In genomic region chr11:35355811-35356210, GRCm38 (mm10) we compare ENCODE assay signal across 21 mouse cellular contexts.
A peak's percentile ranks its signal among the peaks of the same experiment; 100 is the strongest.
DNase-seq lines count a peak whose midpoint lies in the region.
"Had no signal": no experiment of that assay in that cellular context is flagged by ENCODE, and none has a peak within 500 bp of the region (broad histone marks: within the 10 kb centered on the region; RNA-seq: fewer than 3 reads in every experiment).

No protein-coding gene starts in this region.

- DNase-seq in adrenal gland, postnatal 10 days: peak; percentile 25
- no peak for DNase-seq in adrenal gland, adult 18-20 months (ENCODE audit: low spot score in 2 of 2)
- peak; percentile 31 for DNase-seq in Muller cell, postnatal 12 days (ENCODE audit: inconsistent ontology term)
- DNase-seq in embryonic facial prominence, embryonic 10.5 days (ENCODE audit: low spot score): peak; percentile 49
- no peak for DNase-seq in limb, embryonic 10.5 days (ENCODE audit: low spot score)
- no peak for DNase-seq in urinary bladder, postnatal 4 days (ENCODE audit: low spot score in 2 of 2)
- DNase-seq in left cerebral cortex, adult 8-10 months (ENCODE audit: low spot score in 2 of 2): no peak
- no peak for DNase-seq in heart, adult 11 months
- DNase-seq: cerebellum, adult 9-10 months; gastrocnemius, postnatal 36 days; layer of hippocampus, postnatal 36 days; lung, postnatal 14 days; midbrain, embryonic 14.5 days; right cerebral cortex, postnatal 25 days; thymus, adult 18-20 months; thymus, postnatal 4 days had no signal

- H3K36me3 ChIP-seq in embryonic facial prominence, embryonic 10.5 days (replicated peaks): no peaks in the 10 kb centered on the region
- H3K36me3 ChIP-seq in limb, embryonic 10.5 days: peaks cover 21% of the 10 kb centered on the region
- H3K36me3 ChIP-seq: hindbrain, embryonic 12.5 days; kidney, embryonic 15.5 days had no signal

- H3K27ac ChIP-seq in embryonic facial prominence, embryonic 10.5 days (replicated peaks): peak overlapping the region; percentile 67
- H3K27ac ChIP-seq in limb, embryonic 10.5 days: peak overlapping the region; percentile 77
- H3K27ac ChIP-seq: forebrain, embryonic 13.5 days; hindbrain, embryonic 12.5 days; kidney, embryonic 15.5 days had no signal

- no peak overlapping the region for H3K4me3 ChIP-seq in embryonic facial prominence, embryonic 10.5 days
- no peak overlapping the region for H3K4me3 ChIP-seq in limb, embryonic 10.5 days
- H3K4me3 ChIP-seq: forebrain, embryonic 13.5 days; heart, embryonic 10.5 days; hindbrain, embryonic 12.5 days; kidney, embryonic 15.5 days; myocyte had no signal

- 0 out of 2 replicates have a peak, but pooled peaks cover 1% of the 10 kb centered on the region for H3K27me3 ChIP-seq in embryonic facial prominence, embryonic 10.5 days (replicated peaks; ENCODE audit: low read depth, poor library complexity, severe bottlenecking)
- H3K27me3 ChIP-seq in limb, embryonic 10.5 days (ENCODE audit: low read depth, poor library complexity, severe bottlenecking): no peaks in the 10 kb centered on the region
- H3K27me3 ChIP-seq: kidney, embryonic 15.5 days had no signal

- 47% methylated on average over 4 of the region's 4 CpGs for WGBS in embryonic facial prominence, embryonic 10.5 days
- WGBS in limb, embryonic 10.5 days: 53% methylated on average over 4 of the region's 4 CpGs

- H3K9me3 ChIP-seq in embryonic facial prominence, embryonic 10.5 days: peaks cover 5% of the 10 kb centered on the region; the same call in 1 of the 2 replicates
- H3K9me3 ChIP-seq in limb, embryonic 10.5 days (replicated peaks): no peaks in the 10 kb centered on the region
- H3K9me3 ChIP-seq: forebrain, embryonic 13.5 days; hindbrain, embryonic 12.5 days; kidney, embryonic 15.5 days had no signal

- peaks cover 45% of the 10 kb centered on the region for H3K4me1 ChIP-seq in embryonic facial prominence, embryonic 10.5 days
- peaks cover 68% of the 10 kb centered on the region for H3K4me1 ChIP-seq in limb, embryonic 10.5 days

Comparison
In these comparisons a context has a peak if more than half of its experiments do, and no peak if none do; other contexts are left out.
1. DNase-seq: peak in adrenal gland, postnatal 10 days (single experiment), Muller cell, postnatal 12 days (single experiment) and embryonic facial prominence, embryonic 10.5 days (single experiment); none in adrenal gland, adult 18-20 months (0 of 2), limb, embryonic 10.5 days (single experiment), urinary bladder, postnatal 4 days (0 of 2), left cerebral cortex, adult 8-10 months (0 of 2) and heart, adult 11 months (single experiment).